Mouse (Mus musculus): ENCODE measurements around the gene Arpc5l.

Arpc5l gene

GRCm38 (mm10) chr2:39004880-39005435 lies at the start of gene Arpc5l:
TSS of gene Arpc5l (plus strand) at chr2:39005348.
- peak; percentile 84 for DNase-seq (ENCODE audit: low read depth in 2 of 2, low spot score in 2 of 2)

- DNase-seq (ENCODE audit: low read depth in 2 of 2, low spot score in 2 of 2) = no peak
Measured at GRCm38 (mm10) chr2:38956062-38956461, 49.1 kb upstream of the Arpc5l start.

GRCm38 (mm10) chr2:38957671-38958223 lies 47.4 kb upstream of the Arpc5l start:
- no peak for DNase-seq (ENCODE audit: low read depth in 2 of 2, low spot score in 2 of 2)

- DNase-seq (ENCODE audit: low read depth in 2 of 2, low spot score in 2 of 2) = no peak
Measured at GRCm38 (mm10) chr2:38964198-38964597, 41.0 kb upstream of the Arpc5l start.

GRCm38 (mm10) chr2:38969650-38970049 lies 35.5 kb upstream of the Arpc5l start:
- DNase-seq (ENCODE audit: low read depth in 2 of 2, low spot score in 2 of 2) = no peak

- no peak for DNase-seq (ENCODE audit: low read depth in 2 of 2, low spot score in 2 of 2)
Measured at GRCm38 (mm10) chr2:38970057-38970456, 35.1 kb upstream of the Arpc5l start.

- DNase-seq (ENCODE audit: low read depth in 2 of 2, low spot score in 2 of 2) = no peak
Measured at GRCm38 (mm10) chr2:38973223-38973622, 31.9 kb upstream of the Arpc5l start.

GRCm38 (mm10) chr2:38973701-38974100 lies 31.4 kb upstream of the Arpc5l start:
- DNase-seq (ENCODE audit: low read depth in 2 of 2, low spot score in 2 of 2) = no peak

GRCm38 (mm10) chr2:38974171-38974570 lies 31.0 kb upstream of the Arpc5l start:
- DNase-seq (ENCODE audit: low read depth in 2 of 2, low spot score in 2 of 2) = no peak

- no peak for DNase-seq (ENCODE audit: low read depth in 2 of 2, low spot score in 2 of 2)
Measured at GRCm38 (mm10) chr2:38975181-38975580, 30.0 kb upstream of the Arpc5l start.

GRCm38 (mm10) chr2:38975941-38976805 lies 29.0 kb upstream of the Arpc5l start:
- no peak for DNase-seq (ENCODE audit: low read depth in 2 of 2, low spot score in 2 of 2)

GRCm38 (mm10) chr2:38977837-38978236 lies 27.3 kb upstream of the Arpc5l start:
- no peak for DNase-seq (ENCODE audit: low read depth in 2 of 2, low spot score in 2 of 2)

GRCm38 (mm10) chr2:38983456-38983855 lies 21.7 kb upstream of the Arpc5l start:
- no peak for DNase-seq (ENCODE audit: low read depth in 2 of 2, low spot score in 2 of 2)

- no peak for DNase-seq (ENCODE audit: low read depth in 2 of 2, low spot score in 2 of 2)
Measured at GRCm38 (mm10) chr2:38986580-38986979, 18.6 kb upstream of the Arpc5l start.

- no peak for DNase-seq (ENCODE audit: low read depth in 2 of 2, low spot score in 2 of 2)
Measured at GRCm38 (mm10) chr2:38987371-38987770, 17.8 kb upstream of the Arpc5l start.

GRCm38 (mm10) chr2:38987803-38988510 lies 17.2 kb upstream of the Arpc5l start:
- peak; percentile 51 to 60 for DNase-seq (ENCODE audit: low read depth in 2 of 2, low spot score in 2 of 2)

- DNase-seq (ENCODE audit: low read depth in 2 of 2, low spot score in 2 of 2) = no peak
Measured at GRCm38 (mm10) chr2:38988929-38989328, 16.2 kb upstream of the Arpc5l start.

- DNase-seq (ENCODE audit: low read depth in 2 of 2, low spot score in 2 of 2) = no peak
Measured at GRCm38 (mm10) chr2:38992004-38992403, 13.1 kb upstream of the Arpc5l start.

- no peak for DNase-seq (ENCODE audit: low read depth in 2 of 2, low spot score in 2 of 2)
Measured at GRCm38 (mm10) chr2:38992452-38992851, 12.7 kb upstream of the Arpc5l start.

GRCm38 (mm10) chr2:38997386-38998374 lies 7.5 kb upstream of the Arpc5l start, which contains the start of gene Wdr38:
TSS of gene Wdr38 (plus strand) at chr2:38997476.
- peak; percentile 83 to 86 for DNase-seq (ENCODE audit: low read depth in 2 of 2, low spot score in 2 of 2)

All from CD8-positive naive resting alpha-beta T cell, adult 2 months (primary cell).